20 mouse cellular contexts compared by ENCODE assay signal in the genomic region with DNA sequence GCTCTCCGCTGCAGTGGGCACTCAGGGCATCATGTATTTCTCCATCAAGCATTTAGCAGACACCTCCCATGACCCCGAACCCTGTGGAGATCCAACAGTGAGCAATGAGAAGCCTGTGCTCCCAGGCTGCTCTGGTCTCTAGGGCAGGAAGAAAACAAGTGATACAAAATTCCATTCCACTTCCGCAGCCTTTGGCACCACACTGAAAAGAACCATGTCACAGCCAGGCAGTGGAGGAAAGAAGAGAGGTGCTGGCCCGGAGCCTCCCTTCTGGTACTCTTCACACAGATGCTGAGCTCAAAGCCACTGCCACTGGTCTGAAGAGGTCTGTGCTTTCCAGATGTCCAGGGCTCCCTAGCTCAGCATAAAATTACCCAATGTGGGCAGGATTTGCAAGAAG.
DNase-seq lines count a peak whose midpoint lies in the region.
"Had no signal": no experiment of that assay in that cellular context is flagged by ENCODE, and none has a peak within 500 bp of the region (broad histone marks: within the 10 kb centered on the region; RNA-seq: fewer than 3 reads in every experiment).

No protein-coding gene starts in this region.

- intact Hi-C loops in gastrocnemius, postnatal 14 days (cut with DNase I; ENCODE audit: low total_unique reads): no loop called here
- intact Hi-C loops in heart, postnatal 36 days (cut with DNase I): no loop called here

- peak; percentile 36 to 70 for DNase-seq in heart, adult 18-20 months
- no peak for DNase-seq in heart, adult 8-10 months (ENCODE audit: low spot score)
- peak; percentile 42 for DNase-seq in Muller cell, postnatal 12 days (ENCODE audit: inconsistent ontology term)
- peak; percentile 59 for DNase-seq in gastrocnemius, postnatal 14 days
- peak; percentile 20 to 25 for DNase-seq in heart, postnatal 36 days
- DNase-seq in urinary bladder, postnatal 14 days (ENCODE audit: low spot score): no peak
- DNase-seq in cerebellum, postnatal 10 days: no peak
- DNase-seq: adrenal gland, postnatal 25 days; cerebellum, adult 11-12 months; cerebellum, postnatal 14 days; kidney, adult 8-10 months; kidney, postnatal 4 days; layer of hippocampus, postnatal 36 days; left cerebral cortex, postnatal 4 days; liver, postnatal 0 days; retina, postnatal 1 day; right cerebral cortex, postnatal 14 days; spleen, adult 18-20 months; thymus, adult 18-20 months; thymus, postnatal 25 days had no signal

Comparison
In these comparisons a context has a peak if more than half of its experiments do, and no peak if none do; other contexts are left out.
1. DNase-seq: peak in heart, adult 18-20 months (2 of 2), Muller cell, postnatal 12 days (single experiment), gastrocnemius, postnatal 14 days (single experiment) and heart, postnatal 36 days (2 of 2); none in heart, adult 8-10 months (single experiment), urinary bladder, postnatal 14 days (single experiment) and cerebellum, postnatal 10 days (0 of 2).